Mouse (Mus musculus): ENCODE results near the gene Gm10300. TPM values are rescaled to one million over a fixed set of nuclear protein-coding genes. Genes with fewer than 3 reads are reported as not detected.
A peak's percentile ranks its signal among the peaks of the same experiment; 100 is the strongest.

Gene Gm10300
- polyA plus RNA-seq, 1 experiment = not detected

GRCm38 (mm10) chr4:132078296-132078714 is 3.8 kb downstream of the Gm10300 start:
- TF ChIP-seq USF1 (IDR thresholded peaks at IDR 0.05; ENCODE audit: low read depth) (no peak), MYOD1 (IDR thresholded peaks at IDR 0.05; ENCODE audit: control insufficient read depth, insufficient read length, low read depth) (no peak), CEBPB (IDR thresholded peaks at IDR 0.05; ENCODE audit: low read depth) (no peak), MAX (IDR thresholded peaks at IDR 0.05) (no peak), CTCF (IDR thresholded peaks at IDR 0.05; ENCODE audit: control insufficient read depth, insufficient read depth, insufficient read length) (no peak), FOSL1 (IDR thresholded peaks at IDR 0.05; ENCODE audit: insufficient read depth, low read length, poor library complexity, severe bottlenecking) (no peak), MYOG (IDR thresholded peaks at IDR 0.05; ENCODE audit: control insufficient read depth, extremely low read depth, insufficient read length) (no peak)
- H3K36me3 ChIP-seq (ENCODE audit: control insufficient read depth, insufficient read depth) = no peaks in the 10 kb centered on the region
- peaks cover under 1% of the 10 kb centered on the region for H3K79me3 ChIP-seq (ENCODE audit: low read depth)
- no peaks in the 10 kb centered on the region for H3K27me3 ChIP-seq (ENCODE audit: control insufficient read depth, insufficient read depth, insufficient read length)
- no peaks in the 10 kb centered on the region for H3K79me2 ChIP-seq (ENCODE audit: control insufficient read depth, insufficient read depth)
- no peak overlapping the region for H3K4me3 ChIP-seq (ENCODE audit: insufficient read depth, poor library complexity, severe bottlenecking)
- no peak overlapping the region for H3ac ChIP-seq (ENCODE audit: control insufficient read depth, insufficient read length, low read depth)

GRCm38 (mm10) chr4:132079555-132080275 is 5.2 kb downstream of the Gm10300 start:
- no peaks in the 10 kb centered on the region for H3K79me3 ChIP-seq (ENCODE audit: low read depth)
- no peaks in the 10 kb centered on the region for H3K27me3 ChIP-seq (ENCODE audit: control insufficient read depth, insufficient read depth, insufficient read length)
- peak; percentile 48 for TF ChIP-seq CTCF (IDR thresholded peaks at IDR 0.05; ENCODE audit: control insufficient read depth, insufficient read depth, insufficient read length)
- no peak for TF ChIP-seq MAX (IDR thresholded peaks at IDR 0.05)
- H3K36me3 ChIP-seq (ENCODE audit: control insufficient read depth, insufficient read depth) = no peaks in the 10 kb centered on the region
- no peak overlapping the region for H3K4me3 ChIP-seq (ENCODE audit: insufficient read depth, poor library complexity, severe bottlenecking)
- H3K79me2 ChIP-seq (ENCODE audit: control insufficient read depth, insufficient read depth) = no peaks in the 10 kb centered on the region
- no peak overlapping the region for H3ac ChIP-seq (ENCODE audit: control insufficient read depth, insufficient read length, low read depth)

GRCm38 (mm10) chr4:132080492-132080983 is 6.0 kb downstream of the Gm10300 start:
- Histone ChIP-seq H3K36me3 (ENCODE audit: control insufficient read depth, insufficient read depth) (no peaks in the 10 kb centered on the region), H3K79me2 (ENCODE audit: control insufficient read depth, insufficient read depth) (no peaks in the 10 kb centered on the region), H3K79me3 (ENCODE audit: low read depth) (no peaks in the 10 kb centered on the region), H3ac (ENCODE audit: control insufficient read depth, insufficient read length, low read depth) (no peak overlapping the region), H3K4me3 (ENCODE audit: insufficient read depth, poor library complexity, severe bottlenecking) (no peak overlapping the region), H3K27me3 (ENCODE audit: control insufficient read depth, insufficient read depth, insufficient read length) (no peaks in the 10 kb centered on the region)
- TF ChIP-seq FOSL1 (IDR thresholded peaks at IDR 0.05; ENCODE audit: insufficient read depth, low read length, poor library complexity, severe bottlenecking) (no peak), USF1 (IDR thresholded peaks at IDR 0.05; ENCODE audit: low read depth) (no peak), CEBPB (IDR thresholded peaks at IDR 0.05; ENCODE audit: low read depth) (no peak)

- Histone ChIP-seq H3K79me2 (ENCODE audit: control insufficient read depth, insufficient read depth) (no peaks in the 10 kb centered on the region), H3ac (ENCODE audit: control insufficient read depth, insufficient read length, low read depth) (no peak overlapping the region), H3K4me3 (ENCODE audit: insufficient read depth, poor library complexity, severe bottlenecking) (no peak overlapping the region), H3K79me3 (ENCODE audit: low read depth) (no peaks in the 10 kb centered on the region), H3K36me3 (ENCODE audit: control insufficient read depth, insufficient read depth) (no peaks in the 10 kb centered on the region), H3K27me3 (ENCODE audit: control insufficient read depth, insufficient read depth, insufficient read length) (no peaks in the 10 kb centered on the region)
- TF ChIP-seq FOSL1 (IDR thresholded peaks at IDR 0.05; ENCODE audit: insufficient read depth, low read length, poor library complexity, severe bottlenecking) (no peak), MAX (IDR thresholded peaks at IDR 0.05) (no peak), MYOG (IDR thresholded peaks at IDR 0.05; ENCODE audit: control insufficient read depth, extremely low read depth, insufficient read length) (no peak), MYOD1 (IDR thresholded peaks at IDR 0.05; ENCODE audit: control insufficient read depth, insufficient read length, low read depth) (no peak), CEBPB (IDR thresholded peaks at IDR 0.05; ENCODE audit: low read depth) (no peak), CTCF (IDR thresholded peaks at IDR 0.05; ENCODE audit: control insufficient read depth, insufficient read depth, insufficient read length) (no peak), USF1 (IDR thresholded peaks at IDR 0.05; ENCODE audit: low read depth) (no peak)
Measured at GRCm38 (mm10) chr4:132085114-132085513, 10.6 kb downstream of the Gm10300 start.

GRCm38 (mm10) chr4:132088921-132089320 is 14.4 kb downstream of the Gm10300 start:
- H3K4me3 ChIP-seq (ENCODE audit: insufficient read depth, poor library complexity, severe bottlenecking) = no peak overlapping the region
- no peaks in the 10 kb centered on the region for H3K36me3 ChIP-seq (ENCODE audit: control insufficient read depth, insufficient read depth)
- H3K79me2 ChIP-seq (ENCODE audit: control insufficient read depth, insufficient read depth) = no peaks in the 10 kb centered on the region
- no peaks in the 10 kb centered on the region for H3K27me3 ChIP-seq (ENCODE audit: control insufficient read depth, insufficient read depth, insufficient read length)
- H3ac ChIP-seq (ENCODE audit: control insufficient read depth, insufficient read length, low read depth) = no peak overlapping the region
- no peaks in the 10 kb centered on the region for H3K79me3 ChIP-seq (ENCODE audit: low read depth)
- TF ChIP-seq CEBPB (IDR thresholded peaks at IDR 0.05; ENCODE audit: low read depth) (no peak), CTCF (IDR thresholded peaks at IDR 0.05; ENCODE audit: control insufficient read depth, insufficient read depth, insufficient read length) (peak; percentile 74)

- TF ChIP-seq CEBPB (IDR thresholded peaks at IDR 0.05; ENCODE audit: low read depth) (no peak), FOSL1 (IDR thresholded peaks at IDR 0.05; ENCODE audit: insufficient read depth, low read length, poor library complexity, severe bottlenecking) (no peak), USF1 (IDR thresholded peaks at IDR 0.05; ENCODE audit: low read depth) (no peak), MYOG (IDR thresholded peaks at IDR 0.05; ENCODE audit: control insufficient read depth, extremely low read depth, insufficient read length) (no peak), CTCF (IDR thresholded peaks at IDR 0.05; ENCODE audit: control insufficient read depth, insufficient read depth, insufficient read length) (no peak), MYOD1 (IDR thresholded peaks at IDR 0.05; ENCODE audit: control insufficient read depth, insufficient read length, low read depth) (no peak), MAX (IDR thresholded peaks at IDR 0.05) (no peak)
- Histone ChIP-seq H3K79me2 (ENCODE audit: control insufficient read depth, insufficient read depth) (no peaks in the 10 kb centered on the region), H3ac (ENCODE audit: control insufficient read depth, insufficient read length, low read depth) (no peak overlapping the region), H3K27me3 (ENCODE audit: control insufficient read depth, insufficient read depth, insufficient read length) (peaks cover 11% of the 10 kb centered on the region), H3K4me3 (ENCODE audit: insufficient read depth, poor library complexity, severe bottlenecking) (no peak overlapping the region), H3K79me3 (ENCODE audit: low read depth) (no peaks in the 10 kb centered on the region), H3K36me3 (ENCODE audit: control insufficient read depth, insufficient read depth) (no peaks in the 10 kb centered on the region)
Measured at GRCm38 (mm10) chr4:132093136-132093535, 18.6 kb downstream of the Gm10300 start.
